Comparison of ENCODE assay signal across 25 mouse cellular contexts in the genomic region with DNA sequence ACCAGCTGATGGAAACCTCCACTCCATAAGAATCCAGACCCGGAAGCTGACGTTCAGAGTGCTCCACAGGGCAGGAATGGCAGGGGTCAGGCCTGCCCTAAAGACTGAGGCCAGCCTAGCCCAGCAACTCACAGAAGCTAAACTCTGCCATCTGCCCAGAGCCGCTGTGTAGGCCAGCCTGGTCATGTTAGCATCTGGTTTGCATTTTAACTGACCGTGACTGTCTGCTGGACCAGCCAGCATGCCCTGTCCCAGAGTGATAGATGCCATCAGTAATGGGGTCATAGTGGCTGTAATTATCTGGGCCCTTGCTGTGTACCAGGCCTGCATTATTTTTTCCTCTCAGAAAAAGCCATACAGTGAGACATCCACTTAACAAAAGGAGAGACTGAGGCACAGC. TPM values are rescaled to one million over a fixed set of nuclear protein-coding genes. Genes with fewer than 3 reads are reported as not detected.
DNase-seq lines count a peak whose midpoint lies in the region; ATAC-seq and TF ChIP-seq lines count a peak whose summit lies in the region.
"Had no signal": no experiment of that assay in that cellular context is flagged by ENCODE, and none has a peak within 500 bp of the region (broad histone marks: within the 10 kb centered on the region; RNA-seq: fewer than 3 reads in every experiment).

No protein-coding gene starts in this region.

- intact Hi-C loops in heart, postnatal 25 days (cut with DNase I) = no loop called here

- H3K4me1 ChIP-seq in heart, embryonic 14.5 days (ENCODE audit: control insufficient read depth in 2 of 2, insufficient read depth in 2 of 2, low read length in 2 of 2) = peaks cover 25 to 42% of the 10 kb centered on the region in 2 experiments
- H3K4me1 ChIP-seq in hindbrain, embryonic 16.5 days (ENCODE audit: control insufficient read depth, insufficient read depth, low read depth, low read length) = no peaks in the 10 kb centered on the region
- H3K4me1 ChIP-seq in hindbrain, postnatal 0 days (ENCODE audit: insufficient read depth, low read length) = no peaks in the 10 kb centered on the region
- H3K4me1 ChIP-seq: liver, embryonic 13.5 days had no signal

- H3K36me3 ChIP-seq in heart, embryonic 14.5 days (ENCODE audit: control insufficient read depth, insufficient read depth, low read length) = no peaks in the 10 kb centered on the region
- no peaks in the 10 kb centered on the region for H3K36me3 ChIP-seq in hindbrain, embryonic 16.5 days (ENCODE audit: control insufficient read depth, insufficient read depth, low read length)
- no peaks in the 10 kb centered on the region for H3K36me3 ChIP-seq in hindbrain, postnatal 0 days (ENCODE audit: insufficient read depth, low read length)
- H3K36me3 ChIP-seq: embryonic facial prominence, embryonic 15.5 days; forebrain, embryonic 12.5 days; limb, embryonic 15.5 days; liver, embryonic 13.5 days had no signal

- 0 out of 2 replicates have a peak, but pooled peaks cover 4% of the 10 kb centered on the region for H3K27me3 ChIP-seq in heart, embryonic 14.5 days (ENCODE audit: control insufficient read depth, insufficient read depth, low read length)
- no peaks in the 10 kb centered on the region for H3K27me3 ChIP-seq in hindbrain, embryonic 16.5 days (replicated peaks; ENCODE audit: control insufficient read depth, insufficient read depth, low read length)
- H3K27me3 ChIP-seq in hindbrain, postnatal 0 days (ENCODE audit: insufficient read depth, low read length) = no peaks in the 10 kb centered on the region
- H3K27me3 ChIP-seq: CH12.LX; embryonic facial prominence, embryonic 15.5 days; limb, embryonic 15.5 days; liver, embryonic 13.5 days had no signal

- no peak for DNase-seq in heart, postnatal 25 days (ENCODE audit: low spot score)
- no peak for DNase-seq in hindbrain, postnatal 0 days (ENCODE audit: low spot score)
- DNase-seq in embryo, embryonic 10.5 days (ENCODE audit: low spot score) = peak; percentile 41
- DNase-seq in mesoderm, embryonic 11.5 days (ENCODE audit: low read depth, low spot score) = peak; percentile 38
- DNase-seq in urinary bladder, postnatal 14 days (ENCODE audit: low spot score) = no peak
- DNase-seq: gastrocnemius, postnatal 36 days; layer of hippocampus, postnatal 36 days; liver, embryonic 13.5 days; thymus, adult 2 months; thymus, postnatal 36 days had no signal

- H3K9me3 ChIP-seq in heart, embryonic 14.5 days (ENCODE audit: control insufficient read depth, low read length) = no peaks in the 10 kb centered on the region
- no peaks in the 10 kb centered on the region for H3K9me3 ChIP-seq in hindbrain, embryonic 16.5 days (ENCODE audit: control insufficient read depth, low read length)
- H3K9me3 ChIP-seq in hindbrain, postnatal 0 days (ENCODE audit: low read length) = no peaks in the 10 kb centered on the region
- H3K9me3 ChIP-seq: embryonic facial prominence, embryonic 15.5 days; forebrain, embryonic 12.5 days; limb, embryonic 15.5 days; liver, embryonic 13.5 days had no signal

- H3K4me3 ChIP-seq in heart, embryonic 14.5 days (ENCODE audit: control insufficient read depth in 1 of 2, insufficient read depth in 1 of 2, low read depth in 1 of 2, low read length in 2 of 2) = no peak overlapping the region
- H3K4me3 ChIP-seq in hindbrain, embryonic 16.5 days (ENCODE audit: low read length) = no peak overlapping the region
- H3K4me3 ChIP-seq in hindbrain, postnatal 0 days (ENCODE audit: low read length) = no peak overlapping the region
- H3K4me3 ChIP-seq: embryonic facial prominence, embryonic 15.5 days; forebrain, embryonic 12.5 days; heart, adult 2 months; limb, embryonic 15.5 days; liver, embryonic 13.5 days had no signal

- H3K9ac ChIP-seq in heart, embryonic 14.5 days (ENCODE audit: low read length) = peak overlapping the region; percentile 57; the same call in 1 of the 2 replicates
- H3K9ac ChIP-seq in hindbrain, embryonic 16.5 days (ENCODE audit: low read depth, low read length) = no peak overlapping the region
- no peak overlapping the region for H3K9ac ChIP-seq in hindbrain, postnatal 0 days (replicated peaks; ENCODE audit: low read length)
- H3K9ac ChIP-seq: embryonic facial prominence, embryonic 15.5 days; forebrain, embryonic 12.5 days; limb, embryonic 15.5 days; liver, embryonic 13.5 days had no signal

- WGBS in heart, embryonic 14.5 days = 83% methylated on average over 4 of the region's 4 CpGs
- 56% methylated on average over 4 of the region's 4 CpGs for WGBS in hindbrain, embryonic 16.5 days
- 57% methylated on average over 4 of the region's 4 CpGs for WGBS in hindbrain, postnatal 0 days

- ATAC-seq in heart, embryonic 14.5 days (ENCODE audit: insufficient number of reproducible peaks, insufficient read depth, low FRiP score, low read depth) = no peak
- ATAC-seq in hindbrain, embryonic 16.5 days = 0 out of 2 replicates have a peak, but pooled peaks have one; percentile 24
- no peak for ATAC-seq in hindbrain, postnatal 0 days
- ATAC-seq: intestine, embryonic 16.5 days; midbrain, embryonic 16.5 days had no signal

- TF ChIP-seq CTCF in hindbrain, postnatal 0 days (IDR thresholded peaks at IDR 0.05; ENCODE audit: low read depth) = no peak

- H3K27ac ChIP-seq in heart, embryonic 14.5 days (replicated peaks in 1 of 2; ENCODE audit: control insufficient read depth in 1 of 2, insufficient read depth in 1 of 2, low read depth in 2 of 2, low read length in 2 of 2) = peak overlapping the region; percentile 14 to 59; a peak in 2 of 4 replicates
- H3K27ac ChIP-seq in hindbrain, embryonic 16.5 days (ENCODE audit: low read depth, low read length) = no peak overlapping the region
- H3K27ac ChIP-seq in hindbrain, postnatal 0 days = no peak overlapping the region
- H3K27ac ChIP-seq: embryonic facial prominence, embryonic 15.5 days; forebrain, embryonic 12.5 days; heart, adult 2 months; limb, embryonic 15.5 days; liver, embryonic 13.5 days had no signal

- no peak overlapping the region for H3K4me2 ChIP-seq in heart, embryonic 14.5 days (ENCODE audit: low read length)
- no peak overlapping the region for H3K4me2 ChIP-seq in hindbrain, embryonic 16.5 days (ENCODE audit: low read length)
- H3K4me2 ChIP-seq in hindbrain, postnatal 0 days (ENCODE audit: low read depth, low read length) = no peak overlapping the region
- H3K4me2 ChIP-seq: embryonic facial prominence, embryonic 15.5 days; forebrain, embryonic 12.5 days; limb, embryonic 15.5 days; liver, embryonic 13.5 days; midbrain, embryonic 11.5 days had no signal

RNA-seq across cellular contexts. Expression of gene Edn2, which starts 30.1 kb away (rescaled TPM):
- polyA plus RNA-seq in heart, embryonic 14.5 days (2014; fragmentation: Nextera tagmentation; extraction: Ambion mirVana) = 0.44 and 1.0 TPM in 2 replicates
- not detected for total RNA-seq in heart, postnatal 25 days (2021)
- 0.31 TPM in 1 of 2 replicates, not detected in the other for polyA plus RNA-seq in hindbrain, embryonic 16.5 days (2015; fragmentation: Nextera tagmentation; extraction: Ambion mirVana)
- total RNA-seq in hindbrain, postnatal 0 days (2014; rRNA removed) = 0.94 TPM in 1 of 2 replicates, not detected in the other
- polyA plus RNA-seq in hindbrain, postnatal 0 days (2015; fragmentation: Nextera tagmentation; extraction: Ambion mirVana) = 0.25 and 0.32 TPM in 2 replicates
- total RNA-seq: adrenal gland, postnatal 10 days; CH12.LX; gastrocnemius, postnatal 36 days; heart, adult 2 months; heart, postnatal 10 days; layer of hippocampus, postnatal 36 days; left cerebral cortex, postnatal 4 days had no signal
- polyA plus RNA-seq: C2C12; forebrain, embryonic 12.5 days; midbrain, embryonic 11.5 days; midbrain, embryonic 16.5 days; neural tube, embryonic 11.5 days had no signal

Comparison
In these comparisons a context has a peak if more than half of its experiments do, and no peak if none do; other contexts are left out.
1. H3K27ac ChIP-seq: peak in heart, embryonic 14.5 days (2 of 2); none in hindbrain, embryonic 16.5 days (single experiment) and hindbrain, postnatal 0 days (single experiment).
2. DNase-seq: peak in embryo, embryonic 10.5 days (single experiment) and mesoderm, embryonic 11.5 days (single experiment); none in heart, postnatal 25 days (single experiment), hindbrain, postnatal 0 days (single experiment) and urinary bladder, postnatal 14 days (single experiment).